Mouse (Mus musculus) lung, embryonic 16.5 days (tissue): Measurements from ENCODE around the gene Bcas3. TPM values are rescaled to one million over a fixed set of nuclear protein-coding genes. Genes with fewer than 3 reads are reported as not detected.

ENCODE experiments used
- ATAC-seq: fragments of 200-750 bp; cut with Nextera tagmentation; 2 replicates; pipeline ENCODE4 v1.8.0; 2017; ENCODE audit warnings: low read depth, mild to moderate bottlenecking, moderate library complexity
- H3K27ac ChIP-seq: fragments of 300-500 bp; sonication (generic); 2 replicates; pipeline ENCODE4 v1.5.1; 2014; ENCODE audit warnings: mild to moderate bottlenecking, control low read depth, low read length
- H3K27me3 ChIP-seq: fragments of 300-500 bp; sonication (generic); 2 replicates; pipeline ENCODE4 v1.6.1; 2014; ENCODE audit warnings: low read depth, low read length, mixed read lengths; ENCODE audit not compliant: control insufficient read depth, insufficient read depth
- H3K36me3 ChIP-seq: fragments of 300-500 bp; sonication (generic); 2 replicates; pipeline ENCODE4 v1.6.1; 2014; ENCODE audit warnings: low read length; ENCODE audit not compliant: control insufficient read depth, insufficient read depth
- H3K4me1 ChIP-seq: fragments of 300-500 bp; sonication (generic); replicated peaks from 2 replicates; pipeline ENCODE4 v1.6.1; 2014; ENCODE audit warnings: low read length, mixed read lengths; ENCODE audit not compliant: control insufficient read depth, insufficient read depth
- H3K4me2 ChIP-seq: fragments of 300-500 bp; sonication (generic); 2 replicates; pipeline ENCODE4 v1.6.1; 2014; ENCODE audit warnings: low read depth, low read length, control low read depth
- H3K4me3 ChIP-seq: fragments of 300-500 bp; sonication (generic); 2 replicates; pipeline ENCODE4 v1.5.1; 2014; ENCODE audit warnings: mild to moderate bottlenecking, low read length, control low read depth
- H3K9ac ChIP-seq: fragments of 300-500 bp; sonication (generic); 2 replicates; pipeline ENCODE4 v1.6.1; 2014; ENCODE audit warnings: low read length, control low read depth
- H3K9me3 ChIP-seq: fragments of 300-500 bp; sonication (generic); 2 replicates; pipeline ENCODE4 v1.6.1; 2016; ENCODE audit warnings: low read length; ENCODE audit not compliant: control insufficient read depth
- WGBS: fragments of 180-500 bp; shearing (Covaris S2); extraction: QIAGEN DNeasy Blood & Tissue Kit; methylation state at CpG from one replicate; pipeline ENCODE4 v1.1.7; 2014; 5-methylcytosine and 5-hydroxymethylcytosine counted together
- polyA plus RNA-seq: library from polyadenylated mRNA; unstranded; fragments of >200 nt; fragmentation: Nextera tagmentation; extraction: Ambion mirVana; gene quantifications from 2 replicates; pipeline ENCODE4 v1.2.1, GENCODE M21; 2015

The Bcas3 gene
- polyA plus RNA-seq, 1 experiment from 2014 or later = 38.4 TPM

- Histone ChIP-seq H3K4me2 (peak overlapping the region; percentile 91), H3K27ac (peak overlapping the region; percentile 96), H3K4me1 (peaks cover 13% of the 10 kb centered on the region), H3K27me3 (peaks cover 58% of the 10 kb centered on the region), H3K4me3 (peak overlapping the region; percentile 73), H3K36me3 (peaks cover 3% of the 10 kb centered on the region; the same call in 1 of the 2 replicates), H3K9me3 (no peaks in the 10 kb centered on the region), H3K9ac (peak overlapping the region; percentile 93)
- no peak for ATAC-seq
- WGBS = 17% methylated on average over 9 of the region's 9 CpGs
Observed at GRCm38 (mm10) chr11:85835001-85835752, 482.2 kb downstream of the Bcas3 start.

GRCm38 (mm10) chr11:85835753-85836522 lies 483.0 kb downstream of the Bcas3 start:
- peaks cover 13% of the 10 kb centered on the region for H3K4me1 ChIP-seq
- WGBS = 11% methylated on average over 16 of the region's 16 CpGs
- peaks cover 3% of the 10 kb centered on the region; the same call in 1 of the 2 replicates for H3K36me3 ChIP-seq
- no peak for ATAC-seq
- peak overlapping the region; percentile 73 for H3K4me3 ChIP-seq
- H3K27me3 ChIP-seq = peaks cover 59% of the 10 kb centered on the region
- peak overlapping the region; percentile 96 for H3K27ac ChIP-seq
- H3K4me2 ChIP-seq = peak overlapping the region; percentile 91
- no peaks in the 10 kb centered on the region for H3K9me3 ChIP-seq
- H3K9ac ChIP-seq = peak overlapping the region; percentile 93

- peaks cover 13% of the 10 kb centered on the region for H3K4me1 ChIP-seq
- 4% methylated on average over 32 of the region's 32 CpGs for WGBS
- peaks cover 63% of the 10 kb centered on the region for H3K27me3 ChIP-seq
Observed at GRCm38 (mm10) chr11:85836523-85837290, 483.7 kb downstream of the Bcas3 start.

GRCm38 (mm10) chr11:85837291-85837647 lies 484.3 kb downstream of the Bcas3 start:
- no peaks in the 10 kb centered on the region for H3K9me3 ChIP-seq
- peaks cover 63% of the 10 kb centered on the region for H3K27me3 ChIP-seq
- H3K9ac ChIP-seq = peak overlapping the region; percentile 93
- peaks cover 3% of the 10 kb centered on the region; the same call in 1 of the 2 replicates for H3K36me3 ChIP-seq
- peaks cover 10% of the 10 kb centered on the region for H3K4me1 ChIP-seq
- WGBS = 2% methylated on average over 18 of the region's 18 CpGs
- no peak for ATAC-seq
- H3K4me2 ChIP-seq = peak overlapping the region; percentile 91
- peak overlapping the region; percentile 96 for H3K27ac ChIP-seq
- H3K4me3 ChIP-seq = peak overlapping the region; percentile 73

More at GRCm38 (mm10) chr11:85836523-85837290, 483.7 kb downstream of the Bcas3 start:
- Histone ChIP-seq H3K9ac (peak overlapping the region; percentile 93), H3K4me2 (peak overlapping the region; percentile 91), H3K36me3 (peaks cover 3% of the 10 kb centered on the region; the same call in 1 of the 2 replicates), H3K4me3 (peak overlapping the region; percentile 73), H3K9me3 (no peaks in the 10 kb centered on the region), H3K27ac (peak overlapping the region; percentile 96)
- ATAC-seq = no peak

GRCm38 (mm10) chr11:85837648-85838423 lies 484.9 kb downstream of the Bcas3 start:
- Histone ChIP-seq H3K4me1 (peaks cover 9% of the 10 kb centered on the region), H3K27me3 (peaks cover 63% of the 10 kb centered on the region), H3K4me2 (peak overlapping the region; percentile 91), H3K9me3 (no peaks in the 10 kb centered on the region), H3K4me3 (peak overlapping the region; percentile 73), H3K27ac (peak overlapping the region; percentile 96), H3K9ac (peak overlapping the region; percentile 93), H3K36me3 (peaks cover 3% of the 10 kb centered on the region; the same call in 1 of the 2 replicates)
- ATAC-seq = no peak
- 1% methylated on average over 62 of the region's 67 CpGs for WGBS

- H3K9me3 ChIP-seq = no peaks in the 10 kb centered on the region
- WGBS = 12% methylated on average over 20 of the region's 20 CpGs
- peaks cover 12% of the 10 kb centered on the region for H3K4me1 ChIP-seq
- H3K9ac ChIP-seq = peak overlapping the region; percentile 93
- peaks cover 63% of the 10 kb centered on the region for H3K27me3 ChIP-seq
- peak overlapping the region; percentile 96 for H3K27ac ChIP-seq
- peaks cover 3% of the 10 kb centered on the region; the same call in 1 of the 2 replicates for H3K36me3 ChIP-seq
- peak overlapping the region; percentile 73 for H3K4me3 ChIP-seq
- no peak for ATAC-seq
- peak overlapping the region; percentile 91 for H3K4me2 ChIP-seq
Observed at GRCm38 (mm10) chr11:85838424-85839257, 485.7 kb downstream of the Bcas3 start.

- Histone ChIP-seq H3K4me3 (peak overlapping the region; percentile 73), H3K36me3 (peaks cover 3% of the 10 kb centered on the region; the same call in 1 of the 2 replicates), H3K4me2 (peak overlapping the region; percentile 91), H3K4me1 (peaks cover 15% of the 10 kb centered on the region), H3K9me3 (no peaks in the 10 kb centered on the region), H3K27ac (peak overlapping the region; percentile 96), H3K27me3 (peaks cover 58% of the 10 kb centered on the region), H3K9ac (peak overlapping the region; percentile 93)
- 20% methylated on average over 7 of the region's 7 CpGs for WGBS
- ATAC-seq = no peak
Observed at GRCm38 (mm10) chr11:85839258-85840030, 486.5 kb downstream of the Bcas3 start.
